Mouse (Mus musculus) brain, embryonic 18.5 days (tissue): Measurements from ENCODE around the gene Csf2rb.
"Not testable (repeated sequence)": the region's sequence is repeated elsewhere in the genome, so short reads cannot be mapped to it uniquely, and the experiment has no call there.

Experiments
- DNase-seq: peaks from one replicate; pipeline ENCODE4 v3.0.0-alpha.2; 2012; ENCODE audit warnings: low read depth, low spot score

Gene Csf2rb

DNA sequence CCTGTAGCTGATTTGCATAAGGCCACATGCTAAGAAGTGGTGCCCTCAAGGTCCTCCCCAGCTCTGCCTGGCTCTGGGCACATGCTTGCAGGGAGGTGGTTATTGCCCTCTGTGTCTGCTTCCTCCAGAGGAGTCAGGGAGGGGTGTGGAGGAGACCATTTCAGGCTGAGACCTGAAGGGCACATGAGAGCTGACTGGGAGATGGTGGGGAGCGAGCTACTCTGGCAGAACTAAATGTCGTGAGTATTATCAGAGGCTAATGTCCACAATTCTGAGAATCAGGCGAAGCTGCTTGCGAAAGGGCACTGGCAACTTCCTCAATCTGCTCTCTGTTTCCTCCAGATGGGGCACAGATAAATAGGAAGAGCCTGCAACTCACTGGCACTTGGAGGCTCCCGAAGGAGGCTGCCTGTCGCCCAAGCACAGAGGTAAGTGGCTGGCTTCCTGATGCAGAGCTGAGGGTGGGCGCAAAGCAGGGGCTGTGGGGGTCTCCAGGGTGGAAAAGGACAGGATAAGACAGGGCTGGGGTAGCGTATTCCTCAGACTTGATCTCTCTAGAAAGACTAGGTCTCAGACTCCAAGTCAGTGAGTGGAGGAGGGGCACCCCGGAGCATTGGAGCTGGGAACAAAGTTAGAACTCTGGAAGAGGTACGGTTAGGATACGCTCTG, at the start of gene Csf2rb:
Csf2rb (plus strand) TSS at position 82 of the 669 bp plus-strand sequence.
- no peak for DNase-seq

DNA sequence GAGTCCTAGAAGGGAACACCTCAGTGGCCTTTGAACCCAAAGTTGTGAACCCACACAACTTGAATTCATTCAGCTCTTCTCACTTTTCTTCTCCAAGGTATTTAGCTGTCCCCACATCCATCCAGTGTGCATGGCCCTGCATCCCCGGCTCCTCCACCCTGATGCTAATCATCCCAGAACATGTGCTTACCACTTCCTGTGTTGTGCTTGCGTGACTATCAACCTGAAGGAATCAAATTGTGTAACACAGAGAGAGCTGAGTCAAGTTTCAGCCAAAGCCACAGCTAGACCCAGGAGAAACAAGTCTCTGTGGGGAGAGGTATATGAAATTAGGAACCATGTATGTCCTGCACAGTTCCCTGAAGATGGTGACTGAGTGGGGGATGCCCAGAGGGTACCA, 47.2 kb upstream of the Csf2rb start:
- DNase-seq = no peak

DNA sequence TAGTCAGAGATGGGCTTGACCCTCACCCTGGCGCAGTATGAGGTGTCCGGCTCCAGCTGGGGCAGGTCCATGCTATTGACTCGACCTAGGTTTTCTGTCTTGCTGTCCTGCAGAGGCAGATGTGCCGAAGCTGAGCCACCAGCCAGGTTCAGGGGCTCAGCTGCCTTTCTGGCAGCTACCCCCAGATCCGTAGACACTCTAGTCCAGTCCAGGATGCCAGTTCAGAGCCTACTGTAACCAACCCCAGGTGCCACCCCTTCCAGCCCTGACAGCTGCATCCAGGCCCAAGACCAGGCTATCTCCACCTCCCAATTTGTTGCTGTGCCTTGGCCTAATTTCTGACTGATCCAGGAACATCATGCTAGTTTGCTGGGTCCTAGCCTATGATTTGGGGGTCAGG, 37.6 kb upstream of the Csf2rb start:
- no peak for DNase-seq

DNA sequence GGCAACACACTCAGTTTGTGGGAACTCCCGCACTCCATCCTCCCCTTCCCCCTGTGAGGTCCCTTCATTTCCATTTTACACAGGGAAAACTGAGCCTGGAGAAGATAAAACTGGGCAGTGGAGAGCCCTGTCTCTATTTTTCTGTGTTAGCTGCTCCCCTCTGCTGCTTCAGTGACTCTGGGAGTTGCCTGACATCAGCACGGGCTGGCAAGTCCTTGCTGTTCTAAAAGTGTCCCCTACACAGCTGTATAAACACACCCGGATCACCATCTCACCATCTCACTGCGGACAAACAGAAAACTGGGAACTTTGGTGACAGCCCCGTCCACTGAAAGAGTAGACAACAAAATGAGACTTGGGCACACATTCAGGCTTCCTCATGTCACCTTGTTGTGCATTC, 35.8 kb upstream of the Csf2rb start:
- DNase-seq = not testable (repeated sequence)

DNA sequence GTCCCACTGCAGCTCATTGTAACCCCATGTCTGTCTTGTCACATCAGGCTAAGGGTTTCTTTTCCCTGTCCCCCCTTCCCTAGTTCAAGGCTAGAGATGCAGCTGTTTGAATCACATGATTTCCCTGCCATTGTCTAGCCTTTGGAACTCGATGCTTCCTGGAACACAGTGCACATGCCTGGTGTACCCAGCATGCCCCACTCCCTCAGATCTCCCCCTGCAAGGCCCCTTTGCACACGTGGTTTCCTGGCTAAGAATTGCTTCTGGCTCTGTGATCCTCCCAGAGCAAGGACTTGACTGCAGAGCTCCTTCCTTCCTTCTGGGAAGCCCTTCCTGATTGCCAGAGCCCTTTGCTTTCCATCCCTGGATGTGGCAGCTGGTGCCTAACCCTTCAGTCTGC, 32.3 kb upstream of the Csf2rb start:
- DNase-seq = not testable (repeated sequence)

DNA sequence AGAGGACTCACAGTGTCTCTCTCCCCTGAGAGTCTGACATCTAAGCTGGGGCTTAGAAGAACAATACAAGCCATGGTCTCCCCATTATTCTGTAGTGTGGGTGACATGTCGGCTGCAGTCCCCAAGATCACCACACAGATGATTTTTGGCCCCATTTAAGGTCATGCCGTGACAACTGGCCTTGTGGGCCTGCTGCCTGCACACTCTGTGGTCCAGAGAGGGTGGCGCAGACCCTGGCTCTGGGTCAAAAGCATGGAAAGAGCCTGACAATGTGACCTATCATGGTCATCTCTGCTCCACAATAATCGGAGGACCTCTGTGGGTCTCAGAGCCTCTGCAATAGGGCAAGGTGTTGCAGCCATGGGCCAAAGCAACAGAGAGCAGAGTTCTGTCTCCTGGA, 31.8 kb upstream of the Csf2rb start:
- DNase-seq = no peak

DNA sequence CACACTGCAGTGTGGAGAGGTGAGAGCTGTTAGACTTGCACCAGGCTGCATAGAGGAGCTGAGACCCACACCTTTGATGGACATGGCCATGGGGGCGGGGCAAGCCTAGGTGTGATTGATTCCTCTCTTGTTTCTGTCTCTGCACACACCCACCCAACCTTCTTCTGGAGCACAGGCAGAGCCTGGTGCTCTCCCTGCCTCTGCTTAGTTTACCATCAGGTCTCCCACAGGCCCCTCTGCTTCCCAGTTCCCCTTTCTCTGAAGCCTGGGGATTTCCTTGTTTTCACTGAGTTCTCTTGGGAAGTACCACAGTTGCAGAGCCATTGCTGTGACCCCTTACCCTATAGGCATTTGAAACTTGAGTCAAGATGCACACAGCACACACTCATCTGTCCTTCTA, 27.0 kb upstream of the Csf2rb start:
- DNase-seq = no peak

DNA sequence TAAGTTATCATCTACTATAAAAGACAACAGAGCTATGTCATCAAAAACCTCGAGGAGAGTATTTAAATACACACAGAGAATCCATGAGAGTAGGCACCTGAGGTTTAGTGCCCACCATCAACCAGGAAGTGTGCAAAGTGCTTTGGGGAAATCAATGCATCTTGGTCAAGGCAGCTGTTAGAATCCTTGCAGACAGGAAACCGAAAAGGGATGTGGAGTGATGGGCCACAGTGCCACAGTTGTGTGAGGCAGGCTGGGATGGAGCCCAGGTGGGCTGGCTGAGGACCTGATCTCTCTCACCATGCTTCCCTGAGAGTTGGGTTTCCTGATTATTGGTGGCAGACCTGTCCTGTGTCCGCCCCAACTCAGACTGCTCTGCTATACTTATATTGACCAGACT, 25.9 kb upstream of the Csf2rb start:
- DNase-seq = no peak

DNA sequence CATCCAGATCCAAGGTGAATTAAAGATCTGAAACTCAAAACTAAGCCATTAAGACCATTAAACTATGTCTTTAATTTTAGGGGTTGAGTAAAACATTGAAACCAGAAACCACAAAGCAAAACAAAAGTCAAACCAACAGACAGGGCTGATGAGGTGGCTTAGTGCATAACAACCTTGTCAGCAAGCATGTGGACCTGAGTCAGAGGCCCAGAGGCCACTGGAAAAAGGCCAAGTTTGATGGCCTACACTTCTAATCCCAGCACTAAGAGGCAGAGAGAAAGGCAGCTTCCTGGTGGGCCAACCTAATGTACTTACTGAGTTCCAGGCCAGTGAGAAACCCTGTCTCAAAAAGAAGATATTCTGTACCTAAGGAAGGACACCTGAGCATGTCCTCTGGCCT, 24.8 kb upstream of the Csf2rb start:
- no peak for DNase-seq

DNA sequence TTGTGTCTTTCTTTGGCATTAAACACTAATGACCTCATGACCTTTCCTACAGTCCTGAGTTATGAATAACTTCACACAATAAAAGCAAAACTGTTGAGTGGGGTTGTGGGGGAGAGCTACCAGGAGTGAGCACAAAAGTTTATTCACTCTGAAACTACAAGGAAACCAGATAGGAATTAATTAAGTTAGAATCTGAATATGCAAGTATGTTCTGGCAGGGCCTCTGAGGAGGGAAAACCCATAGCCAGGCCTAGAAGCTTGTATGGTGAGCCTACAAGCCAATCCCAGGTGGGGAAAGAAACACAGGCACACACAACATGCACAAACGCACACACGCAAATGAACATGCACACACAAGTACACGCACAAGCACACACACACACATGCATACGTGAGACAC, 22.8 kb upstream of the Csf2rb start:
- DNase-seq = no peak

DNA sequence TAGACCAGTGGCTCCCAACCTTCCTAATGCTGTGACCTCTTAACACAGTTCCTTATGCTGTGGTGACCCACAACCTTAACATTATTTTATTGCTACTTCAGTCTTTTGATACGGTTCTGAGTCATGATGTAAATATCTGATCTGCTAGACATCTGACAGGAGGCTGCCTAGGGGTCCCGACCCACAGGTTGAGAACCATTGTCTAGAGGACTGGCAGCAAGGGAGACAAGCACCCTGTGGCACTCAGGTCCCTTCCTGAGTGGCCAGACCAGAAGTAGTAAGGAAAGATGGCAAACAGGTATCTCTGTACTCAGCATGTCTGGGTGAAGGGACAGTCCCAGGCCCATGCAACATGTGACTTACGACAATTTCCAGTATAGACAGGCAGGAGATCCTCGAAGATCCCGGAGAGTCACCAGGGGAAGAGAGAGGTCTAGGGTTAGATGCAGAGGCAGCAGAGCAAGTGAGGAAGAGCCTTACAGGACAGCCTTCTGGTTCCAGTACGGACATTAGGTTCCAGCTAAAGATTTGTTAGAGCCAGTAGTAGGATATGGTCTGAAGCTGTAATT, 21.8 kb upstream of the Csf2rb start:
- no peak for DNase-seq

DNA sequence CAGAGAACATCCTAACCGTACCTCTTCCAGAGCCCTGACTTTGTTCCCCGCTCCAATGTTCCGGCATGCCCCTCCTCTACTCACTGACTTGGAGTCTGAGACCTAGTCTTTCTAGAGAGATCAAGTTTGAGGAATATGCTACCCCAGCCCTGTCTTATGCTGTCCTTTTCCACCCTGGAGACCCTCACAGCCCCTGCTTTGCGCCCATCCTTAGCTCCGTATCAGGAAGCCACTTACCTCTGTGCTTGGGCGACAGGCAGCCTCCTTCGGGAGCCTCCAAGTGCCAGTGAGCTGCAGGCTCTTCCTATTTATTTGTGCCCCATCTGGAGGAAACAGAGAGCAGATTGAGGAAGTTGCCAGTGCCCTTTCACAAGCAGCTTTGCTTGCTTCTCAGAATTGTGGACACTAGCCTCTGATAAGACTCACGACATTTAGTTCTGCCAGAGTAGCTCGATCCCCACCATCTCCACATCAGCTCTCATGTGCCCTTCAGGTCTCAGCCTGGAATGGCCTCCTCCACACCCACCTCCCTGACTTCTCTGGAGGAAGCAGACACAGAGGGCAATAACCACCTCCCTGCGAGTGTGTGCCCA, 20.1 kb upstream of the Csf2rb start, which contains the start of gene Csf2rb2:
Csf2rb2 (minus strand) TSS at position 381 of the 593 bp plus-strand sequence.
- DNase-seq = no peak

DNA sequence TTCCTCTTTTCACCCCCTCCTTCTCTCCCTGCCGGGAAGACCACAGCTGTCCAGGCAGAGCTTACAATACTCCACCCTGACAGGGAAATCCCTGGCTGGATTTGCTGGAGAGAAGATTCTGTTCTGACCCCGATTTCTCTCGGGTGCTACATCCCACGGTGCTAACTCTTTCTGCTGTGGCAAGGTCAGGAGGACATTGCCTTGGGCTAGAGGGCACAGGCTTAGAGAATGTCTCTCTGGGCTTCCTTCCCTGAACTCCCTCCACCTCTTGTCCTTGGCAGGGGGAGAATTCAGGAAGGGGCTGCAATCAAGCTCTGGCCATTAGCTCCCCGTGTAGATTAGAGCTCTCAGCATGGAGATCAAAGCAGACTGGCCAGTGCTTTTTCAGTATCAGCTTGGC, 15.7 kb upstream of the Csf2rb start:
- no peak for DNase-seq

DNA sequence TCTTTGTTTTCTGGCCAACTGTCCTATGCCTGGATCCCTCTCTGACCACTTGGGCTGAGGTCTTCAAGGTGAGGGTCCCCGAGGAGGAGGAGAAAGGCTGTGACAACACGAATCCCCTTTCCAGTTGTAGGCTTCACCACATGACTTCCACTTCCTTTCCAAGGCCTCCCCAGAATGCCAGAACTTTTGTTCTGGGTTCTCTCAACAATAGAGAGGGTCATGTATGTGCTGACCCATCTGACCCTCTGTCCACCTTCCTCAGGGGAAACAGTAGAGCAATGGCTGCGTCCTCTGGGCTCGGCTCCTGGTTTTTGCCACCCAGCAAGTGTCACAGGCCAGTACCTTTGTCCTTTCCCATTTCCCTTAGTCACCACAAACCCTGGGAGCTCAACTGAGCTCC, 14.6 kb upstream of the Csf2rb start:
- DNase-seq = no peak

DNA sequence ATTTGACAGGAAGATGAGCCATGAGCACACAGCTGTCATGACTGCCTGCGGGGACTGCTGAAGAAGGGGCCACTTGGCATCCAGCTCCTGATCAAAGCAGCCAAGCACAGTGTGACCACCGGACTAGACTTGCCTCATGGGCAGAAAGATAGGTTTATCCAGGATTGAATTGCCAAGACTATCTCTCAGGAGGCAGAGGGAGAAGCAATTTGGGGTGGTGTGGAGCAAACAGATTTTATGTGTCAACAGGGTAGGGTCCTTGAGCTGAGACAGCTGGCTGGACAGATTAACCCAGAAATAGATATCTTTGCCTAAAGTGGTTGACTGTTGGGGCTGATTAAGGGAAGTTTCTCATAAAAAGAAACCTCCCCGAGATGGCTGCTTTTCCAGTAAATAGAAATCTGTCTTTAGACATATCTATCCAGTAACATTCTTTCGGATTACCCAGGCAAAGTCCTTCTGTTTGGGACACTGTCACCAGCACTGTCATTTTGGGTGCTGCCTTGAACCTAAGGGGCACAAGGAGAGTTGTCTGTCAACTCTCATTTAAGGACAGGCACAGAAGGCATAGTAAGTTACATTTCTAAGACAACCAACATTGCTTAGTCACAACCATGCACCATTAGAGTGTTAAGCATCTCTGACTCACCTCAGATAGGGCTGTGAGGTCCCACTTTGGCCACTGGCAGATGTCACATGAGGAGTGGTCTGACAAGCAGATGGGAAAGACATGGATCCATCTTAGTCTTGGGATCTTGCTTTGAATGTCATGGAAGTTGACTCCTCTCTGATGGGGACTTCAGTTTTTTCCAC, 12.9 kb upstream of the Csf2rb start:
- not testable (repeated sequence) for DNase-seq

DNA sequence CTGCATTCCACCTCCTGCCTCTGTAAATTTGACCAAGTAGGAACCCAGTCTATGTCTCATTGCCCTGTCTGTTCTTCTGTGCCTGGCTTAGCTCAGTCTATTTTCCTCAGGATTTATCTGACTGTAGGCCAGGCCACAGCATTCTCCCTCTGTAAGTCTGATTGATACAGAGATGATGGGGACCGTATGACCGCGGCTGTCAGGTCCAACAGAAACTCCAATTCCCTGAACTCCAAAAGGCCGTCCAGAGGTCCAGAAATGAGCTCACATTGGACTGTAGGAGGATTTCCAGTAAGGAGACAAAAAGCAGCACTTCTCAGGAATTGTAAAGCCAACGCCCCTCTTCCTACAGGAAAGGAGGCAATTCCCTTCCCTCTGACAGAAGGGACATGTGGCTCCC, 11.9 kb upstream of the Csf2rb start:
- DNase-seq = not testable (repeated sequence)

DNA sequence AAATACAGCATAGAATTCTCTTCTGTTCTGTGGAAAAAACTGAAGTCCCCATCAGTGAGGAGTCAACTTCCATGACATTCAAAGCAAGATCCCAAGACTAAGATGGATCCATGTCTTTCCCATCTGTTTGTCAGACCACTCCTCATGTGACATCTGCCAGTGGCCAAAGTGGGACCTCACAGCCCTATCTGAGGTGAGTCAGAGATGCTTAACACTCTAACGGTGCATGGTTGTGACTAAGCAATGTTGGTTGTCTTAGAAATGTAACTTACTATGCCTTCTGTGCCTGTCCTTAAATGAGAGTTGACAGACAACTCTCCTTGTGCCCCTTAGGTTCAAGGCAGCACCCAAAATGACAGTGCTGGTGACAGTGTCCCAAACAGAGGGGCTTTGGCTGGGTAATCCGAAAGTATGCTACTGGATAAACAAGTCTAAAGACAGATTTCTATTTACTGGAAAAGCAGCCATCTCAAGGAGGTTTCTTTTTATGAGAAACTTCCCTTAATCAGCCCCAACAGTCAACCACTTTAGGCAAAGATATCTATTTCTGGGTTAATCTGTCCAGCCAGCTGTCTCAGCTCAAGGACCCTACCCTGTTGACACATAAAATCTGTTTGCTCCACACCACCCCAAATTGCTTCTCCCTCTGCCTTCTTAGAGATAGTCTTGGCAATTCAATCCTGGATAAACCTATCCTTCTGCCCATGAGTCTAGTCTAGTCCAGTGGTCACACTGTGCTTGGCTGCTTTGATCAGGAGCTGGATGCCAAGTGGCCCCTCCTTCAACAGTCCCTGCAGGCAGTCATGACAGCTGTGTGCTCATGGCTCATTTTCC, 7.0 kb upstream of the Csf2rb start:
- not testable (repeated sequence) for DNase-seq

DNA sequence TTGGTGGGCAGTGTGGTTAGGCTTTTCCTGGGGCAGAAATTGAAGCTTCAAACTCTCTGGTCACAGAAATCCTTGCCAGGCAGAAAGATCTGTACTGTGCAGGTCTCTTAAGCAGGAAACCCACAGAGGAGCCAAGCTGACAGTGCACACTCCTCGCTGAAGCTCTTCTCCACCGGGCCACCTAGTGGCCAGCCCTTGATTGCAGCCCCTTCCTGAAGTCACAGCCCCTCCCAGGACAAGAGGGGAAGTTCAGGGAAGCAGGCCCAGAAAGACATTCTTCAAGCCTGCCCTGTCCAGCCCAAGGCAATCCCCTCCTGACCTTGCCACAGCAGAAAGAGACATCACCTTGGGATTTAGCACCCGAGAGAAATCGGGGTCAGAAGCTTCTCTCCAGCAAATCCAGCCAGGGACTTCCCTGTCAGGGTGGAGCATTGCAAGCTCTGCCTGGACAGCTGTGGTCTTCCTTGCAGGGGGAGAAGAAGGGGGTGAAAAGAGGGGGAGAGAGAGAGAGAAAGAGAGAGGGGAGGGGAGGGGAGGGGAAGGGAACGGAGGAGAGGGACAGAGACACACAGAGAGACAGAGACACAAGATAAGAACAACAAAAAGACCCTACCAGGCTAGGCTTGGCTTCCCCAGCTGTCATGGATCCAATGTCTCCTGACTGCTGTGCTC, 4.6 kb upstream of the Csf2rb start:
- DNase-seq = no peak

DNA sequence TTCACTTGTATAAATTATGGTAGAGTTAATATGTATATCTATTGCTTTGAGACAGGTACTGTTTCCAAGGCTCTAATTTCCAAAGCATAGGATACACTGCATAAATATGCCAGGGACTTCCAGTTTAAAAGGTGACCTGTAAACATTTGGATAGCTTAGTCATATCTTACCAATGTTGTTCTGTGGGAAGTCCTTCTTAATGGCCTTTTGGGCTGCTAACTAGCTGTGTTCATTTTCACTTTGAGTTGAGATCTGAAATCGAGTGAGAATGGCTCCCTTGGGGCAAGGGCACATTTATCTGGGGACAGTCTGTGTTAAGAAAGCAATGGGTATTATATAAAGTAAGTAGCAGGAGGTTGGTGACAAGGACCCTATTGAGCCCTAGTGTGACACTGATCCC, 2.2 kb upstream of the Csf2rb start:
- no peak for DNase-seq

DNA sequence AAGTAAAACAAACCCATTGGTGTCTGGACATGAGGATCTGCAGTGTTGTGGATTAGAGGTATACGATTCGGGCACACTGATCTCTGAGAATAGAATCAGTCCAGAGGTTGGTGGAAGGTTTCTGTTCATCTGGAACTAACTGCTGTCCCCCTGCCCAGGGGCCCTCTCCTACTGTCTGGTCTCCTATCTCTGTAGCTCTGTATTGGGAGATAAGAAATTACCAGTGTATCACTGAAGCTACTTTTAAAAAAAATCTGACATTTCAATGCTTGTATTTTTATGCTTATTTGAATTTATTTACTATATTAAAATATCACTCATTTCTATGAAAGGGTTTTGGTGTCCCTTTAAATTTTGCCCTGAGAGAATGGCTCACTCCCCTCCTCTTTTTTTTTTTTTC, 1.3 kb upstream of the Csf2rb start:
- DNase-seq = no peak

DNA sequence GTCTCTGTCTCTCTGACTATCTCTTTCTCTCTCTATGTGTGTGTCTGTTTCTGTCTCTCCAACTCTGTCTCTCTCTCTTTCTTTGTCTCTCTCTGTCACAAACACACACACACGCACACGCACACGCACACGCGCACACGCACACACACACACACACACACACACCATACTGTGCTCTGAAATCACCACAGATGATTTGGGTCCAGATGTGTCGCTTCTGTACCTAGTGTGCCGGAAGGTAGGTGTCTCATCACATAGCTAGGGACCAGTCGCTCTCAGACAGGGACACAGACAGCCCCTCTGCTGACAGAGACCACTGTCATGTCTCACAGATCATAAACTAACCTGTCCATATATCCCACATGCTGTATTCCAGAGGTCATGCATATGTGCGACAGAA, 1.2 kb downstream of the Csf2rb start:
- no peak for DNase-seq
